Mouse (Mus musculus) WW6 (cell line): Measurements from ENCODE around the gene Irf2bpl.

Experiments
- DNase-seq: peaks from one replicate; pipeline ENCODE4 v3.0.0-alpha.2; 2013; ENCODE audit warnings: low read depth, low spot score

Irf2bpl gene

DNA sequence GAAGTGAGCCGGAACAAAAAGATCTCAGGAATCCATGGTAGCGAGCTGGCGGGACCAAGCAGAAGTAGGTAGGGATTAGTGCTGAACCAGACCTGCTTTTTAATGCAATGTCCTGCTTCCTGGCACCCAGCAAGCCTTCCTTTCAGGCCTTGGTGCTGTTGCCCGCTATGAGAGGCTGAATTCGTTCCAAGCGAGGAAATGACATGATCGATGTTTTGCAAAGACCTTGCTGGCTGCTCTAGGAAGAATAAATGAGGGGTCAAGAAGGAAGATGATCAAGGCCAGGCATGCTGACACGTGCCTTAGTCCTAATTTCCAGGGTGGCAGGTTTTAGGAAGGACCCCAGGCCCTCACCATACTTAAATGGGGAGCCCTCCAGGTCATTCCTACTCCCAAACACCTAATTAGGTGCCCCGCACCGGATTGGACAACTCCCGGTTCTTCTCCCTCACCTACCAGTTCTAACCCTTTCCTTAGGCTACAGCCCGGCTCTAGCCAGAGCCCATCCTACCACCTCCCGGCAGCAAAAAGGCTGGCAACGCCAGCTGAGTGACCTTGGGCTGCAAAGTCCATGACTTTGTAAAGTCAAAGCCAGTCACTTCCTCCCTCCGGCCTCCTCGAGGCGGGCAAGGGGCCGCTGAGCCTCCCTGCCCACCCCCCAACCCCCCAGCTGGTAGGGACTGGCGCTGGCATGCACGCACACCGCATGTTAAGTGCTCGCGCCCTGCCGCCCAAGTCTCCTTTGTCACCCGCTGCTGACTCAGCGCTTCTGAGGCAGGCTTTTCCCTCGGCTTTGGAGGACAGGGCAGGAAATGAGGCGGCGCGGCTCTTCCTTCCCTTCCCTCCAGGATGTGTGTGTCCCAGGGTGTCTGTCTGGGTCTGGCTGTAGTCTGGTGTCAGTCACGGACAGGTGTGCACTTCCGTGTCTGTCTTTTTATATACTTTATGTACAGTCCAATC, 52.7 kb downstream of the Irf2bpl start:
- DNase-seq: no peak
